In the genomic region with DNA sequence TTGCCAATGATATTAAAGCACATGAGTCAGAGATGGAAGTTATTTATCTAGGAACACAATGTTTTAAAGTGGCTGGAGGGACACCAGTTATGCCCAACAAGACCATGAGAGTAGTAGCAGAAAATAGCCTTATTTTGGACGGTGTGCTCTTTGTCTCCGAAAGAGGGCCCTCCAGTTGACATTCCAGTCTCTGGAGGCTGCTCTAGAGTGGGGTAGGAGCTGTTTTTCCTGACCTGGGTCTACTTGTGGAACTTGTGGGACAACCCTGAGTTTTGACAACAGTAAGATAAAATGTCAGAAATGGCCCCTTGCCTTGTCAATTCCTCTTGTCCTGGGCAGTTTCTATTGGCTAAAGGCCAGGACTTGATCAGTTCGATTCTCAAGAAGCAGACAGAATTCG, we compare ENCODE assay signal across 15 mouse cellular contexts.
DNase-seq lines count a peak whose midpoint lies in the region; TF ChIP-seq lines count a peak whose summit lies in the region.
"Had no signal": no experiment of that assay in that cellular context is flagged by ENCODE, and none has a peak within 500 bp of the region (broad histone marks: within the 10 kb centered on the region; RNA-seq: fewer than 3 reads in every experiment).

No protein-coding gene starts in this region.

- H3K4me1 ChIP-seq in testis, adult 2 months (ENCODE audit: control insufficient read depth, insufficient read depth, low read length): no peaks in the 10 kb centered on the region
- H3K4me1 ChIP-seq: embryonic facial prominence, embryonic 12.5 days; forebrain, embryonic 13.5 days; forebrain, embryonic 15.5 days had no signal

- TF ChIP-seq POLR2A in testis, adult 2 months (IDR thresholded peaks at IDR 0.05; ENCODE audit: control insufficient read depth, low read depth, low read length): no peak

- DNase-seq in heart, adult 11 months: peak; percentile 88
- no peak for DNase-seq in heart, adult 9 months (ENCODE audit: low spot score in 2 of 2)
- DNase-seq in layer of hippocampus, adult 2 months (ENCODE audit: low spot score in 2 of 2): no peak
- no peak for DNase-seq in layer of hippocampus, adult 9-10 months (ENCODE audit: low spot score)
- no peak for DNase-seq in testis, postnatal 10 days (ENCODE audit: low spot score)
- DNase-seq: adrenal gland, adult 8-10 months; adrenal gland, postnatal 14 days; adrenal gland, postnatal 36 days; B cell, adult 2 months had no signal

- no peaks in the 10 kb centered on the region for H3K36me3 ChIP-seq in testis, adult 2 months (ENCODE audit: control insufficient read depth, insufficient read depth, low read length)
- H3K36me3 ChIP-seq: embryonic facial prominence, embryonic 10.5 days; embryonic facial prominence, embryonic 12.5 days; forebrain, embryonic 15.5 days had no signal

- H3K27me3 ChIP-seq in testis, adult 2 months (ENCODE audit: control insufficient read depth, insufficient read depth, low read length): no peaks in the 10 kb centered on the region
- H3K27me3 ChIP-seq: CH12.LX; embryonic facial prominence, embryonic 12.5 days; forebrain, embryonic 13.5 days; forebrain, embryonic 15.5 days had no signal

- no peak for TF ChIP-seq CTCF in layer of hippocampus, adult 2 months (conservative IDR thresholded peaks at IDR 0.05)
- no peak for TF ChIP-seq CTCF in testis, adult 2 months (IDR thresholded peaks at IDR 0.05; ENCODE audit: control insufficient read depth, insufficient read depth, insufficient replicate concordance, low read depth, low read length)

- H3K27ac ChIP-seq in layer of hippocampus, adult 2 months: peak overlapping the region; percentile 25; the same call in 1 of the 2 replicates
- 0 out of 2 replicates have a peak overlapping the region, but pooled peaks have one; percentile 7 for H3K27ac ChIP-seq in testis, adult 2 months (ENCODE audit: control insufficient read depth, insufficient read depth, low read depth, low read length)
- H3K27ac ChIP-seq: embryonic facial prominence, embryonic 10.5 days; embryonic facial prominence, embryonic 12.5 days; forebrain, embryonic 13.5 days; forebrain, embryonic 15.5 days had no signal

- no peak overlapping the region for H3K4me3 ChIP-seq in layer of hippocampus, adult 2 months
- H3K4me3 ChIP-seq in testis, adult 2 months (ENCODE audit: control insufficient read depth, low read depth, low read length): no peak overlapping the region
- H3K4me3 ChIP-seq: embryonic facial prominence, embryonic 10.5 days; embryonic facial prominence, embryonic 12.5 days; forebrain, embryonic 13.5 days; forebrain, embryonic 15.5 days had no signal
